Mouse (Mus musculus) heart, embryonic 12.5 days (tissue): Measurements from ENCODE around the gene 1700015G11Rik. TPM values are rescaled to one million over a fixed set of nuclear protein-coding genes. Genes with fewer than 3 reads are reported as not detected.

Experiments
- ATAC-seq: fragments of 200-750 bp; cut with Nextera tagmentation; 2 replicates; pipeline ENCODE4 v1.8.0; 2017; ENCODE audit warnings: moderate TSS enrichment, moderate library complexity; ENCODE audit not compliant: insufficient number of reproducible peaks, low FRiP score
- H3K27ac ChIP-seq: fragments of 300-500 bp; sonication (generic); 2 replicates; pipeline ENCODE4 v1.5.1; 2016; ENCODE audit warnings: mild to moderate bottlenecking, moderate library complexity; ENCODE audit not compliant: poor library complexity, severe bottlenecking
- H3K27me3 ChIP-seq: fragments of 300-500 bp; sonication (generic); replicated peaks from 2 replicates; pipeline ENCODE4 v1.6.1; 2016; ENCODE audit warnings: mild to moderate bottlenecking, moderate library complexity
- H3K36me3 ChIP-seq: fragments of 300-500 bp; sonication (generic); 2 replicates; pipeline ENCODE4 v1.6.1; 2016; ENCODE audit warnings: mild to moderate bottlenecking, moderate library complexity
- H3K4me1 ChIP-seq: fragments of 300-500 bp; sonication (generic); replicated peaks from 2 replicates; pipeline ENCODE4 v1.6.1; 2016; ENCODE audit warnings: mild to moderate bottlenecking
- H3K4me2 ChIP-seq: fragments of 300-500 bp; sonication (generic); 2 replicates; pipeline ENCODE4 v1.6.1; 2016; ENCODE audit warnings: mild to moderate bottlenecking, moderate library complexity
- H3K4me3 ChIP-seq: fragments of 300-500 bp; sonication (generic); 2 replicates; pipeline ENCODE4 v1.5.1; 2016; ENCODE audit warnings: mild to moderate bottlenecking
- H3K9ac ChIP-seq: fragments of 300-500 bp; sonication (generic); 2 replicates; pipeline ENCODE4 v1.6.1; 2016; ENCODE audit warnings: mild to moderate bottlenecking, moderate library complexity
- H3K9me3 ChIP-seq: fragments of 300-500 bp; sonication (generic); replicated peaks from 2 replicates; pipeline ENCODE4 v1.6.1; 2016; ENCODE audit warnings: mild to moderate bottlenecking, moderate library complexity
- WGBS: fragments of 180-500 bp; shearing (Covaris S2); methylation state at CpG from one replicate; pipeline ENCODE4 v1.1.7; 2016; 5-methylcytosine and 5-hydroxymethylcytosine counted together
- polyA plus RNA-seq: library from polyadenylated mRNA; unstranded; fragments of >200 nt; fragmentation: Nextera tagmentation; extraction: Ambion mirVana; gene quantifications from 2 replicates; pipeline ENCODE4 v1.2.1, GENCODE M21; 2016

1700015G11Rik gene
- polyA plus RNA-seq = not detected in 2 replicates

DNA sequence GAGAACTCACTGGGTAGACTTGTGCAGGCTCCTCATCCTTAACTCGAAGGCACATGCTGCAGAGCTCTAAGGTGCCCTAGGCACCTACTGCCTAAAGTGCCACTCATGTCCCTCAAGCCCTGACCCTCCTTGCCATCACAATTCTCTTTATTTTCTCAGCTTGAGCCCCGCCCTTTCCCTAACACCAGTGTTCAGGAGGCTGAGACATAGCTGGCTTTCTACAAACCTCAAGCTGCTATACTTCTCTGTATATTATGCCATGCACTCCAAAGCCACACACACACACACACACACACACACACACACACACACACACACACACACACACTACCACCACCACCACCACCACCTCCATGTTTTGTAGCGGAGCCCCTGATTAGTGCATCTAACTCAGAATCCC is at the start of gene 1700015G11Rik:
Gene 1700015G11Rik, minus strand, starts transcription at position 101 of the 400 bp plus-strand sequence.
- WGBS = 83% methylated on average over 3 of the region's 3 CpGs
- H3K9me3 ChIP-seq = no peaks in the 10 kb centered on the region
- H3K27me3 ChIP-seq = no peaks in the 10 kb centered on the region
- no peak within 1 kb of the TSS for H3K27ac ChIP-seq
- no peak within 1 kb of the TSS for H3K4me2 ChIP-seq
- H3K36me3 ChIP-seq = no peaks in the 10 kb centered on the region
- ATAC-seq = no peak
- H3K9ac ChIP-seq = no peak within 1 kb of the TSS
- no peaks in the 10 kb centered on the region for H3K4me1 ChIP-seq
- H3K4me3 ChIP-seq = no peak within 1 kb of the TSS

DNA sequence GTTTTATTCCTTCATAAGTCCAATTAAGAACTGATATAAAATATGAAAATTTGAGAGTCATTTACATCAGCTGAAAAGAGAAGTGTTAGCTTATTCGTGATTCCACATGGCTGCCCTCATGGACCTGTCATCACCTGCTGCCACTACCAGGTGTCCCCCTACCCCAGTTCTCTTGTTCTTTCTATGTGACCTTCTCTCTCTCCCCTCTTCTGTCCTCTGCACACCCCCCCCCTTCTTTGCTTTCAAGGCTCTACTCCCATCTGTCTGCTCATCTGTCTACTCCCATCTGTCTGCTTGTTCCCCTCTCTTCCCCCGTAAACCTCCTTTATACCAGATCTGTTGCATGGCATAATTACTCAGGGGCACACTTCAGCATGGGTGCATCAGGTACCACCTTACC is 41.4 kb upstream of the 1700015G11Rik start:
- WGBS = 75% methylated on average over 2 of the region's 2 CpGs
- no peak overlapping the region for H3K27ac ChIP-seq
- no peak overlapping the region for H3K4me2 ChIP-seq
- H3K4me3 ChIP-seq = no peak overlapping the region
- no peaks in the 10 kb centered on the region for H3K9me3 ChIP-seq
- no peak for ATAC-seq
- H3K4me1 ChIP-seq = no peaks in the 10 kb centered on the region
- no peaks in the 10 kb centered on the region for H3K27me3 ChIP-seq
- H3K36me3 ChIP-seq = no peaks in the 10 kb centered on the region
- no peak overlapping the region for H3K9ac ChIP-seq

DNA sequence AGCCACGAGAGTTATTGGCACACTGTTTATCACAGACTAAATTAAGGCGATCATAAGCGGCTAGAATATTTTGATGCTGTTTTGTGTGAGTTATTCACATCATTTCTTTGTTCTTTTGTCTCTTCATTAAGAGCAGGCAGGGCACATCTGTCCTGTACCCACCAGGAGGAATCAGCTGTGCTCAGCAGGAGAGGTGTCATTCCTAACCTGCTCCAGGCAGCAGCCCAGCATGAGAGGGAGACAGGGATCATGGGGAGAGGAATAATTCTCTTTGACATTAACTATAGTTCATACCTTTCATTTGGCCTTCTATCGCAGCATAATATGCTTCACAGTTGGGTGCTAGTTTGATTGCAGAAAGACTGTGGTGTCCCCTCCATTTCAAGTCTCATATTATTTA is 40.7 kb upstream of the 1700015G11Rik start:
- no peak overlapping the region for H3K27ac ChIP-seq
- H3K27me3 ChIP-seq = no peaks in the 10 kb centered on the region
- H3K9me3 ChIP-seq = no peaks in the 10 kb centered on the region
- WGBS = 64% methylated on average over 4 of the region's 4 CpGs
- ATAC-seq = no peak
- no peak overlapping the region for H3K4me3 ChIP-seq
- H3K9ac ChIP-seq = no peak overlapping the region
- no peaks in the 10 kb centered on the region for H3K36me3 ChIP-seq
- H3K4me2 ChIP-seq = no peak overlapping the region
- H3K4me1 ChIP-seq = no peaks in the 10 kb centered on the region

- ATAC-seq = no peak
- no peak overlapping the region for H3K4me3 ChIP-seq
- H3K27ac ChIP-seq = no peak overlapping the region
- H3K36me3 ChIP-seq = no peaks in the 10 kb centered on the region
- no peaks in the 10 kb centered on the region for H3K9me3 ChIP-seq
- no peak overlapping the region for H3K9ac ChIP-seq
- H3K27me3 ChIP-seq = no peaks in the 10 kb centered on the region
- no peak overlapping the region for H3K4me2 ChIP-seq
- WGBS = 64% methylated on average over 2 of the region's 2 CpGs
- H3K4me1 ChIP-seq = no peaks in the 10 kb centered on the region
These were observed 40.3 kb upstream of the 1700015G11Rik start for GRCm38 (mm10) chr7:52055831-52056230.

- Histone ChIP-seq H3K27me3 (no peaks in the 10 kb centered on the region), H3K36me3 (no peaks in the 10 kb centered on the region), H3K9me3 (no peaks in the 10 kb centered on the region), H3K4me3 (no peak overlapping the region), H3K27ac (no peak overlapping the region), H3K4me1 (no peaks in the 10 kb centered on the region), H3K4me2 (no peak overlapping the region), H3K9ac (no peak overlapping the region)
- 46% methylated on average over 8 of the region's 8 CpGs for WGBS
- ATAC-seq = no peak
These were observed 22.4 kb upstream of the 1700015G11Rik start for GRCm38 (mm10) chr7:52037600-52038582.

GRCm38 (mm10) chr7:52024050-52024626 is 8.6 kb upstream of the 1700015G11Rik start:
- Histone ChIP-seq H3K36me3 (no peaks in the 10 kb centered on the region), H3K4me1 (no peaks in the 10 kb centered on the region), H3K4me2 (no peak overlapping the region), H3K27me3 (no peaks in the 10 kb centered on the region), H3K4me3 (no peak overlapping the region), H3K27ac (no peak overlapping the region), H3K9me3 (no peaks in the 10 kb centered on the region), H3K9ac (no peak overlapping the region)
- no peak for ATAC-seq
- 85% methylated on average over 5 of the region's 5 CpGs for WGBS

- no peaks in the 10 kb centered on the region for H3K9me3 ChIP-seq
- ATAC-seq = no peak
- no peak overlapping the region for H3K4me3 ChIP-seq
These were observed 6.5 kb upstream of the 1700015G11Rik start for GRCm38 (mm10) chr7:52022039-52022438.

DNA sequence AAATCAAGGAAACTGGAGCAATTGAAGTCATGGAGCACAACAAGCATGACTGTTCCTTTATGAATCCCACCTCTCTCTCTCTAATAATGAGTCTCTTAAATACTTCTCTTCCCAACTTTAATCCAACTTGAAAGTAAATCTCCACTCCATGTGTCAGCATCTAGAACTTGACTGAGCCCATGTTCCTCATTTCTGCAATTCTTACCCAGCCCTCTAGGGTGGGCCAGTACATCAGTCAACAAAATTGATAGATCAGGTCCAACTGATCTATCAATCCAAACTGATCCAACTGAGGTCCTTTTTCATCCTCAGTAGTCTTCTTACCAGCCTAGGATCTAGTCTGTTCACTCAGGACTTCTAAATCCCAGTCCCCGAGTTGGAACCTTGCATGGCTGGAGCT is 348 bp downstream of the 1700015G11Rik start:
- ATAC-seq = no peak
- Histone ChIP-seq H3K9me3 (no peaks in the 10 kb centered on the region), H3K36me3 (no peaks in the 10 kb centered on the region), H3K4me3 (no peak overlapping the region), H3K4me2 (no peak overlapping the region), H3K9ac (no peak overlapping the region), H3K27ac (no peak overlapping the region), H3K4me1 (no peaks in the 10 kb centered on the region), H3K27me3 (no peaks in the 10 kb centered on the region)
- WGBS = 74% methylated on average over 1 of the region's 1 CpGs

More at GRCm38 (mm10) chr7:52022039-52022438, 6.5 kb upstream of the 1700015G11Rik start:
- no peaks in the 10 kb centered on the region for H3K4me1 ChIP-seq
- no peaks in the 10 kb centered on the region for H3K27me3 ChIP-seq
- no peaks in the 10 kb centered on the region for H3K36me3 ChIP-seq
- H3K27ac ChIP-seq = no peak overlapping the region
- H3K9ac ChIP-seq = no peak overlapping the region
- WGBS = 45% methylated on average over 4 of the region's 4 CpGs
- H3K4me2 ChIP-seq = no peak overlapping the region

DNA sequence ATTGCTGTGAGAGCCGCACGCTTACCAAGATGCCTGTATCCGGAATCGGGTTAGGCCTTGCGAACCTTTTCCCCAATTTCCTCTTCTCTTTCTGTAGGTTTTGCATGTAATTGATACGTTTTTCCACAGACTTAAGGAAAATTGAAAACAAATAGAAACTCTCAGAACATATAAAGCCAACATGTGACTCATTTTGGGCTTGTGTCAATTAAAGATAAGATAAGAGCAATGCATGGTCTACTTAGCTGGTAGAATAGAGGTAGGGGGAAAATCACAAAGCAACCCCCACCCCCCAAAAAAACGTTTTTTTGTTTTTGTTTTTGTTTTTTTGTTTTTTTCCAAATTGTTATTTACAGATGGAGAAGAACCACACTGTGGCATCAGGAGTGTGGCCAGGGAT is 2.1 kb downstream of the 1700015G11Rik start:
- H3K36me3 ChIP-seq = no peaks in the 10 kb centered on the region
- no peaks in the 10 kb centered on the region for H3K27me3 ChIP-seq
- WGBS = 73% methylated on average over 7 of the region's 7 CpGs
- no peaks in the 10 kb centered on the region for H3K9me3 ChIP-seq
- no peak overlapping the region for H3K9ac ChIP-seq
- no peak overlapping the region for H3K27ac ChIP-seq
- H3K4me3 ChIP-seq = no peak overlapping the region
- H3K4me1 ChIP-seq = no peaks in the 10 kb centered on the region
- no peak overlapping the region for H3K4me2 ChIP-seq
- no peak for ATAC-seq

- ATAC-seq = no peak
- Histone ChIP-seq H3K9me3 (no peaks in the 10 kb centered on the region), H3K4me2 (no peak overlapping the region), H3K4me1 (no peaks in the 10 kb centered on the region), H3K36me3 (no peaks in the 10 kb centered on the region), H3K27me3 (0 out of 2 replicates have a peak, but pooled peaks cover 3% of the 10 kb centered on the region), H3K4me3 (no peak overlapping the region), H3K9ac (no peak overlapping the region), H3K27ac (no peak overlapping the region)
- WGBS = 65% methylated on average over 2 of the region's 2 CpGs
These were observed 8.4 kb downstream of the 1700015G11Rik start for GRCm38 (mm10) chr7:52007138-52007537.

DNA sequence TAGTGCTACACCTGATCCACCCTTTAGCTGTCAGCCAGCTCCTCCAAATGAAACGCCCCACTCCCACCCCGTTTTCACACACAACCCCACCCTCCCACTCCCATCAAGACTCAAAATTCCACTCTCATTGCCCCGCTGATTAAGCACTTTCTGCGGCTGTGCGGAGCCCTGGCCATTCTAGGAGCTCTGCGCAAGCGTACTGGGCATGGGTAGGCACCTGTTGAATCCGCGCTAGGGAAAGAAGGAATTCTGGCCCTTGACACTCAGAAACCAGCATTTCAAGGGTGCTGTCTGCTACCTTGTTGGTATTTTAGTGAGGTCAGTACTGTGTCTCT is 9.3 kb downstream of the 1700015G11Rik start:
- no peaks in the 10 kb centered on the region for H3K4me1 ChIP-seq
- peak overlapping the region; percentile 72 for H3K4me3 ChIP-seq
- no peaks in the 10 kb centered on the region for H3K36me3 ChIP-seq
- peak overlapping the region; percentile 76 for H3K4me2 ChIP-seq
- H3K27ac ChIP-seq = 0 out of 2 replicates have a peak overlapping the region, but pooled peaks have one; percentile 47
- peak overlapping the region; percentile 52 for H3K9ac ChIP-seq
- H3K9me3 ChIP-seq = no peaks in the 10 kb centered on the region
- H3K27me3 ChIP-seq = 0 out of 2 replicates have a peak, but pooled peaks cover 3% of the 10 kb centered on the region
- 0% methylated on average over 9 of the region's 9 CpGs for WGBS
- no peak for ATAC-seq
